Mouse (Mus musculus) left cerebral cortex, postnatal 10 days (tissue): ENCODE results near the gene Il3. TPM values are rescaled to one million over a fixed set of nuclear protein-coding genes. Genes with fewer than 3 reads are reported as not detected.

Experiments used
- DNase-seq, 2 experiments: peaks; one replicate each; pipeline ENCODE4 v3.0.0; 2021 to 2022; ENCODE audit warnings: low spot score in 2 of 2, mixed read lengths in 1 of 2; ENCODE audit errors: extremely low spot score in 1 of 2
- intact Hi-C: fragments of 180-260 bp; cut with DNase I; formaldehyde crosslinking; loops from one replicate; pipeline ENCODE4 v1.15.1; 2025
- total RNA-seq, 2 experiments: library from RNA; stranded (reverse); gene quantifications; 2 replicates each; pipeline ENCODE4 v1.2.3; 2021

Il3 gene
- total RNA-seq, 2 experiments from 2014 or later, result not detected

GRCm38 (mm10) chr11:54224475-54224986, 42.5 kb downstream of the Il3 start:
- DNase-seq, result no peak
- intact Hi-C loops, result no loop called here

GRCm38 (mm10) chr11:54223637-54224474, 43.2 kb downstream of the Il3 start:
- DNase-seq, result no peak
- intact Hi-C loops, result no loop called here

GRCm38 (mm10) chr11:54219903-54220740, 47.0 kb downstream of the Il3 start:
- no peak for DNase-seq
- intact Hi-C loops, result no loop called here

GRCm38 (mm10) chr11:54219191-54219590, 47.9 kb downstream of the Il3 start:
- DNase-seq, result no peak
- intact Hi-C loops, result no loop called here

- DNase-seq, result peak in 1 of 2 experiments; percentile 31
- intact Hi-C loops, result no loop called here
Observed at GRCm38 (mm10) chr11:54217384-54217783, 49.7 kb downstream of the Il3 start.

DNA sequence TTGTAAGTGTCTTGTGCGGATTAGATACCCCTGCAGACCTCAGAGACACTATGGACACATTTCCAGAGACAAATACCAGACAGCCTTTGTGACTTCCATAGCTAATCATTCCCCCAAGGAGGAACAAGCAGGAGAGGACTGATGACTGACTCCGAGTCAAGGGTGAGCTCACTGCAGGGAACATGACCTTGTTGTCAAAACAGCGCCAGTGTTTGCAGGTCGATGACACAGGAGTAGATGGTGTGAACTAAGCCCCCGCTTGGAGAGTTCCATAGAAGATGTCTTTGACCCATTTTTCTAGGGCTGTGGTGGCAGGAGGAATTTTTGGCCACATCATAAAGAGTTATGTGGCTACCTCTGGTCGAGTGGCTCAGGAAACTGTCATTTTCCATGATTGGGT, 51.0 kb downstream of the Il3 start:
- DNase-seq, result no peak
- intact Hi-C loops, result no loop called here

Other genes starting within 250 kb of the Il3 start
- gene Slc22a4, start 239.2 kb downstream of the Il3 start, total RNA-seq, result 1 to 10 TPM; 3.7 to 7.1 TPM
- 10 to 100 TPM; 10.7 to 11.4 TPM for gene Pdlim4, start 198.3 kb downstream of the Il3 start, total RNA-seq
- 10 to 100 TPM; 15.8 to 17.0 TPM for gene P4ha2, start 167.2 kb downstream of the Il3 start, total RNA-seq
- not detected for gene Csf2, start 17.6 kb downstream of the Il3 start, total RNA-seq
- 100 to 1,000 TPM; 134 to 136 TPM for gene Acsl6, start 36.5 kb upstream of the Il3 start, total RNA-seq
- not detected for gene Meikin, start 103.4 kb upstream of the Il3 start, total RNA-seq
- 10 to 100 TPM; 23.0 to 23.6 TPM for gene Fnip1, start 170.9 kb upstream of the Il3 start, total RNA-seq